16 mouse cellular contexts compared by ENCODE assay signal in the genomic region with DNA sequence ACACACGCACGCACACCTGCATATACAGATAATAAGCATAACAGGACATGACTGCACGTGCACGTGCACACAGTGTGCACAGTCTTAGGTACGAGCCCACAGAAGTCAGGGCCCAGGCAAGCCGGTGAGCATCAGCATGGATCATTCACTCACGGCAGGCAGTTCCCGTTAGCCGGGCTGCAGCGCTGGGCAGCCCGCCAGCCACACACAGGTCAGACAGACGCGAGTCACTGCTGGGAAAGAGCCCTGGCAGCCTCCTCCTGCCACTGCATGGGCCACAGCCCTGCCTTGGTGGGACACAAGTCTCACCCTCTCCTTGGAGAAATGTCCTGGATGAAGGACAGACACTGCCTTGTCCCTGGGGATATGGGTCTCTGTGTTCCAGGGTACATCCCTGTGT. TPM values are rescaled to one million over a fixed set of nuclear protein-coding genes. Genes with fewer than 3 reads are reported as not detected.
DNase-seq lines count a peak whose midpoint lies in the region; TF ChIP-seq lines count a peak whose summit lies in the region.
"Had no signal": no experiment of that assay in that cellular context is flagged by ENCODE, and none has a peak within 500 bp of the region (broad histone marks: within the 10 kb centered on the region; RNA-seq: fewer than 3 reads in every experiment).

No protein-coding gene starts in this region.

- H3K27me3 ChIP-seq in heart, adult 2 months (ENCODE audit: control insufficient read depth, insufficient read depth, low read length): peaks cover 2% of the 10 kb centered on the region; the same call in 1 of the 2 replicates
- peaks cover 69% of the 10 kb centered on the region for H3K27me3 ChIP-seq in heart, embryonic 10.5 days (ENCODE audit: insufficient read depth, poor library complexity, severe bottlenecking)

- no peak overlapping the region for H3K27ac ChIP-seq in heart, adult 2 months
- no peak overlapping the region for H3K27ac ChIP-seq in heart, embryonic 10.5 days
- H3K27ac ChIP-seq: embryonic facial prominence, embryonic 13.5 days; forebrain, embryonic 13.5 days; liver, embryonic 14.5 days had no signal

- no peak for TF ChIP-seq EP300 in heart, adult 2 months (IDR thresholded peaks at IDR 0.05; ENCODE audit: insufficient read depth, low read depth, low read length)

- DNase-seq in adrenal gland, adult (ENCODE audit: inconsistent age in 2 of 2, low spot score in 1 of 2): peak; percentile 47 to 65
- DNase-seq in adrenal gland, adult 18-20 months (ENCODE audit: low spot score in 2 of 2): no peak
- peak; percentile 50 to 65 for DNase-seq in heart, adult 2 months
- DNase-seq in heart, embryonic 10.5 days (ENCODE audit: low spot score): no peak
- DNase-seq in kidney, postnatal 4 days: peak; percentile 39 to 42
- DNase-seq in kidney, adult 18-20 months: no peak
- peak; percentile 69 for DNase-seq in adrenal gland, postnatal 14 days
- DNase-seq in retina, postnatal 1 day: no peak
- DNase-seq: gastrocnemius, postnatal 10 days; kidney, adult 9 months; lung, postnatal 4 days had no signal

- H3K9me3 ChIP-seq in heart, embryonic 10.5 days: no peaks in the 10 kb centered on the region
- H3K9me3 ChIP-seq: embryonic facial prominence, embryonic 13.5 days; forebrain, embryonic 13.5 days had no signal

- H3K79me2 ChIP-seq in heart, adult 2 months (replicated peaks; ENCODE audit: control insufficient read depth, insufficient read depth, low read length): no peaks in the 10 kb centered on the region

- TF ChIP-seq POLR2A in heart, adult 2 months (IDR thresholded peaks at IDR 0.05; ENCODE audit: insufficient read depth, low read depth, low read length): no peak

- H3K4me1 ChIP-seq in heart, adult 2 months (ENCODE audit: control insufficient read depth, insufficient read depth, low read length): peaks cover 1% of the 10 kb centered on the region; the same call in 1 of the 2 replicates
- H3K4me1 ChIP-seq in heart, embryonic 10.5 days: peaks cover 35% of the 10 kb centered on the region

- H3K36me3 ChIP-seq in heart, adult 2 months (ENCODE audit: control insufficient read depth, insufficient read depth, low read length): no peaks in the 10 kb centered on the region
- no peaks in the 10 kb centered on the region for H3K36me3 ChIP-seq in heart, embryonic 10.5 days
- H3K36me3 ChIP-seq: embryonic facial prominence, embryonic 13.5 days had no signal

- intact Hi-C loops in heart, adult 2 months (cut with DNase I): no loop called here

- no peak overlapping the region for H3K9ac ChIP-seq in heart, adult 2 months (ENCODE audit: low read depth, low read length)
- H3K9ac ChIP-seq: embryonic facial prominence, embryonic 13.5 days; forebrain, embryonic 13.5 days; liver, embryonic 14.5 days had no signal

- no peak for TF ChIP-seq CTCF in heart, adult 2 months (IDR thresholded peaks at IDR 0.05)

- no peak overlapping the region for H3K4me3 ChIP-seq in heart, adult 2 months
- no peak overlapping the region for H3K4me3 ChIP-seq in heart, embryonic 10.5 days
- H3K4me3 ChIP-seq: embryonic facial prominence, embryonic 13.5 days; forebrain, embryonic 13.5 days had no signal

- WGBS in heart, adult 2 months: 31% methylated on average over 13 of the region's 13 CpGs
- WGBS in heart, embryonic 10.5 days: 55% methylated on average over 13 of the region's 13 CpGs

RNA-seq across cellular contexts. Expression of a gene that starts 1.6 kb away (rescaled TPM):
- 1 to 10 TPM; 4.2 to 9.4 TPM for total RNA-seq in adrenal gland, adult 18-20 months (2021)
- total RNA-seq in heart, adult 2 months (2021): 10 to 100 TPM; 14.8 to 15.7 TPM
- 5.4 and 7.5 TPM in 2 replicates for polyA plus RNA-seq in heart, adult 2 months (2012; rRNA removed)
- polyA plus RNA-seq in heart, embryonic 10.5 days (2016; fragmentation: Nextera tagmentation; extraction: Ambion mirVana): 0.53 and 0.71 TPM in 2 replicates
- total RNA-seq in adrenal gland, postnatal 14 days (2021): 7.2 and 9.6 TPM in 2 replicates
- total RNA-seq: neutrophil, adult 5-6 weeks had no signal

RNA-seq across cellular contexts. Expression of a gene that starts 4.7 kb away (rescaled TPM):
- total RNA-seq in adrenal gland, adult 18-20 months (2021): 1 to 10 TPM; 6.3 to 6.8 TPM
- 1 to 10 TPM; 1.7 to 3.1 TPM for total RNA-seq in heart, adult 2 months (2021)
- 2.0 and 2.8 TPM in 2 replicates for polyA plus RNA-seq in heart, adult 2 months (2012; rRNA removed)
- 13.0 and 14.9 TPM in 2 replicates for polyA plus RNA-seq in heart, embryonic 10.5 days (2016; fragmentation: Nextera tagmentation; extraction: Ambion mirVana)
- 3.4 and 5.6 TPM in 2 replicates for total RNA-seq in adrenal gland, postnatal 14 days (2021)
- total RNA-seq: monocyte, adult 5-6 weeks had no signal

RNA-seq across cellular contexts. Expression of a gene that starts 25.2 kb away (rescaled TPM):
- total RNA-seq in adrenal gland, adult 18-20 months (2021): 10 to 100 TPM; 13.9 to 14.3 TPM
- 1 to 10 TPM; 5.3 to 6.6 TPM for total RNA-seq in heart, adult 2 months (2021)
- polyA plus RNA-seq in heart, adult 2 months (2012; rRNA removed): 7.6 and 10.0 TPM in 2 replicates
- polyA plus RNA-seq in heart, embryonic 10.5 days (2016; fragmentation: Nextera tagmentation; extraction: Ambion mirVana): 66.5 and 98.2 TPM in 2 replicates
- 19.9 and 21.4 TPM in 2 replicates for total RNA-seq in adrenal gland, postnatal 14 days (2021)

RNA-seq across cellular contexts. Expression of a gene that starts 43.6 kb away (rescaled TPM):
- total RNA-seq in adrenal gland, adult 18-20 months (2021): 10 to 100 TPM; 11.2 to 18.1 TPM
- 1 to 10 TPM; 6.6 to 6.8 TPM for total RNA-seq in heart, adult 2 months (2021)
- polyA plus RNA-seq in heart, adult 2 months (2012; rRNA removed): 17.2 and 23.5 TPM in 2 replicates
- 0.57 and 2.9 TPM in 2 replicates for polyA plus RNA-seq in heart, embryonic 10.5 days (2016; fragmentation: Nextera tagmentation; extraction: Ambion mirVana)
- 6.4 and 19.9 TPM in 2 replicates for total RNA-seq in adrenal gland, postnatal 14 days (2021)

Comparison
In these comparisons a context has a peak if more than half of its experiments do, and no peak if none do; other contexts are left out.
1. DNase-seq: peak in adrenal gland, adult (2 of 2), heart, adult 2 months (2 of 2), kidney, postnatal 4 days (2 of 2) and adrenal gland, postnatal 14 days (single experiment); none in adrenal gland, adult 18-20 months (0 of 2), heart, embryonic 10.5 days (single experiment), kidney, adult 18-20 months (single experiment) and retina, postnatal 1 day (single experiment).